23 mouse cellular contexts compared by ENCODE assay signal in the genomic region with DNA sequence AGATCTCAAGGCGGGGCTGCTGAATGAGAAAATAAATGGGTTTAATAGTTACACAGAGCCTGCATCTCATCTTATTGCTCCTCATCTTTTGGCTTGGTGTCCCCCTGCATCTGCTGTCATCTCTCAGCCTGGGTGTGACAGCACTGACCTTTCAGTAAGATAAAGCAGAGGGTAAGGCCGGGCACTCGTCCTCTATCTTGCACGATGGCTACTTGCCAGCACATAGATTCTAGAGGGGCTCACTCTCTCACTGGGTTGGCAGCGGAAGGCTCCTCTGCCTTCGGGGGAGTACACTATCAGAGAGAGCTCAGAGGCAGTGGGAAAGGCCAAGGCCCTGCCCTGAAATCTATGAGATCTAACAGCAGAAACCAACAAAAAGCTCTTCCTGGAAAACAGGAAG. TPM values are rescaled to one million over a fixed set of nuclear protein-coding genes. Genes with fewer than 3 reads are reported as not detected.
DNase-seq lines count a peak whose midpoint lies in the region; ATAC-seq lines count a peak whose summit lies in the region.
"Had no signal": no experiment of that assay in that cellular context is flagged by ENCODE, and none has a peak within 500 bp of the region (broad histone marks: within the 10 kb centered on the region; RNA-seq: fewer than 3 reads in every experiment).

No protein-coding gene starts in this region.

- H3K4me1 ChIP-seq in heart, embryonic 12.5 days (replicated peaks), result peaks cover 72% of the 10 kb centered on the region
- peaks cover 20% of the 10 kb centered on the region for H3K4me1 ChIP-seq in kidney, embryonic 16.5 days (ENCODE audit: insufficient read depth, low read length)
- H3K4me1 ChIP-seq in embryonic facial prominence, embryonic 10.5 days, result peaks cover 65% of the 10 kb centered on the region
- peaks cover 70% of the 10 kb centered on the region for H3K4me1 ChIP-seq in neural tube, embryonic 12.5 days

- peak overlapping the region; percentile 58; the same call in 1 of the 2 replicates for H3K27ac ChIP-seq in heart, embryonic 12.5 days (ENCODE audit: poor library complexity, severe bottlenecking)
- no peak overlapping the region for H3K27ac ChIP-seq in kidney, embryonic 16.5 days (ENCODE audit: low read length)
- H3K27ac ChIP-seq in embryonic facial prominence, embryonic 10.5 days (replicated peaks), result peak overlapping the region; percentile 70
- H3K27ac ChIP-seq in neural tube, embryonic 12.5 days, result peak overlapping the region; percentile 4; the same call in 1 of the 2 replicates
- H3K27ac ChIP-seq: embryonic facial prominence, embryonic 12.5 days; macrophage had no signal

- H3K27me3 ChIP-seq in heart, embryonic 12.5 days (replicated peaks), result no peaks in the 10 kb centered on the region
- no peaks in the 10 kb centered on the region for H3K27me3 ChIP-seq in kidney, embryonic 16.5 days (ENCODE audit: insufficient read depth, low read length)
- no peaks in the 10 kb centered on the region; the same call in 1 of the 2 replicates for H3K27me3 ChIP-seq in embryonic facial prominence, embryonic 10.5 days (replicated peaks; ENCODE audit: low read depth, poor library complexity, severe bottlenecking)
- no peaks in the 10 kb centered on the region for H3K27me3 ChIP-seq in neural tube, embryonic 12.5 days (replicated peaks)
- H3K27me3 ChIP-seq: embryonic facial prominence, embryonic 12.5 days had no signal

- DNase-seq in heart, postnatal 4 days, result no peak
- DNase-seq in kidney, postnatal 4 days, result no peak
- no peak for DNase-seq in embryonic facial prominence, embryonic 10.5 days (ENCODE audit: low spot score)
- no peak for DNase-seq in lung, postnatal 25 days (ENCODE audit: low spot score)
- DNase-seq: cerebellum, adult 8-10 months; forebrain, postnatal 0 days; liver; liver, postnatal 0 days; right cerebral cortex, postnatal 25 days had no signal

- no peaks in the 10 kb centered on the region for H3K36me3 ChIP-seq in heart, embryonic 12.5 days
- H3K36me3 ChIP-seq in kidney, embryonic 16.5 days (ENCODE audit: insufficient read depth, low read length), result no peaks in the 10 kb centered on the region
- no peaks in the 10 kb centered on the region for H3K36me3 ChIP-seq in embryonic facial prominence, embryonic 10.5 days (replicated peaks)
- H3K36me3 ChIP-seq in neural tube, embryonic 12.5 days, result no peaks in the 10 kb centered on the region
- H3K36me3 ChIP-seq: embryonic facial prominence, embryonic 12.5 days had no signal

- 15% methylated on average over 6 of the region's 6 CpGs for WGBS in heart, embryonic 12.5 days
- 36% methylated on average over 6 of the region's 6 CpGs for WGBS in kidney, embryonic 16.5 days
- WGBS in embryonic facial prominence, embryonic 10.5 days, result 85% methylated on average over 6 of the region's 6 CpGs
- WGBS in neural tube, embryonic 12.5 days, result 60% methylated on average over 6 of the region's 6 CpGs

- H3K9ac ChIP-seq in heart, embryonic 12.5 days, result no peak overlapping the region
- H3K9ac ChIP-seq in kidney, embryonic 16.5 days (replicated peaks; ENCODE audit: low read length), result no peak overlapping the region; the same call in 1 of the 2 replicates
- 0 out of 2 replicates have a peak overlapping the region, but pooled peaks have one; percentile 1 for H3K9ac ChIP-seq in neural tube, embryonic 12.5 days
- H3K9ac ChIP-seq: embryonic facial prominence, embryonic 12.5 days; forebrain, postnatal 0 days; liver, postnatal 0 days had no signal

- H3K4me2 ChIP-seq in heart, embryonic 12.5 days, result no peak overlapping the region; the same call in 1 of the 2 replicates
- no peak overlapping the region for H3K4me2 ChIP-seq in kidney, embryonic 16.5 days (replicated peaks; ENCODE audit: low read depth, low read length)
- no peak overlapping the region for H3K4me2 ChIP-seq in neural tube, embryonic 12.5 days (replicated peaks)
- H3K4me2 ChIP-seq: embryonic facial prominence, embryonic 12.5 days had no signal

- H3K4me3 ChIP-seq in heart, embryonic 12.5 days, result no peak overlapping the region
- no peak overlapping the region for H3K4me3 ChIP-seq in kidney, embryonic 16.5 days (ENCODE audit: low read length)
- H3K4me3 ChIP-seq in embryonic facial prominence, embryonic 10.5 days, result no peak overlapping the region
- no peak overlapping the region for H3K4me3 ChIP-seq in neural tube, embryonic 12.5 days
- H3K4me3 ChIP-seq: embryonic facial prominence, embryonic 12.5 days had no signal

- H3K9me3 ChIP-seq in heart, embryonic 12.5 days (replicated peaks), result no peaks in the 10 kb centered on the region
- no peaks in the 10 kb centered on the region for H3K9me3 ChIP-seq in kidney, embryonic 16.5 days (ENCODE audit: low read length)
- no peaks in the 10 kb centered on the region for H3K9me3 ChIP-seq in embryonic facial prominence, embryonic 10.5 days
- no peaks in the 10 kb centered on the region for H3K9me3 ChIP-seq in neural tube, embryonic 12.5 days
- H3K9me3 ChIP-seq: embryonic facial prominence, embryonic 12.5 days had no signal

- no peak for ATAC-seq in heart, embryonic 12.5 days (ENCODE audit: insufficient number of reproducible peaks, low FRiP score)
- 0 out of 2 replicates have a peak, but pooled peaks have one; percentile 36 for ATAC-seq in kidney, embryonic 16.5 days (ENCODE audit: low FRiP score, low TSS enrichment)
- no peak for ATAC-seq in neural tube, embryonic 12.5 days (ENCODE audit: low FRiP score, low read depth)
- ATAC-seq: forebrain, postnatal 0 days; liver, postnatal 0 days; midbrain, embryonic 16.5 days had no signal

RNA-seq across cellular contexts. Expression of a gene that starts 20.6 kb away (rescaled TPM):
- polyA plus RNA-seq in heart, embryonic 12.5 days (2016; fragmentation: Nextera tagmentation; extraction: Ambion mirVana), result 0.26 TPM in 1 of 2 replicates, not detected in the other
- not detected for total RNA-seq in heart, postnatal 4 days (2021)
- 3.0 and 3.3 TPM in 2 replicates for polyA plus RNA-seq in kidney, embryonic 16.5 days (2015; fragmentation: Nextera tagmentation; extraction: Ambion mirVana)
- 1.7 and 3.6 TPM in 2 replicates for polyA plus RNA-seq in embryonic facial prominence, embryonic 10.5 days (2016; fragmentation: Nextera tagmentation; extraction: Ambion mirVana)
- 11.4 and 14.5 TPM in 2 replicates for polyA plus RNA-seq in neural tube, embryonic 12.5 days (2016; fragmentation: Nextera tagmentation; extraction: Ambion mirVana)
- total RNA-seq: common myeloid progenitor, adult 5-6 weeks; forebrain, postnatal 0 days; gastrocnemius, adult 18-20 months; layer of hippocampus, adult 18-20 months; left cerebral cortex, postnatal 36 days had no signal
- polyA plus RNA-seq: forebrain, postnatal 0 days; gonadal fat pad, adult 2 months; intestine, embryonic 14.5 days; liver, postnatal 0 days; macrophage; midbrain, embryonic 16.5 days; stomach, embryonic 16.5 days; thymus, postnatal 0 days had no signal
